Mouse (Mus musculus) limb, embryonic 14.5 days (tissue): ENCODE measurements around the gene Prkca. TPM values are rescaled to one million over a fixed set of nuclear protein-coding genes. Genes with fewer than 3 reads are reported as not detected.

Source experiments
- ATAC-seq: fragments of 200-750 bp; cut with Nextera tagmentation; 2 replicates; pipeline ENCODE4 v1.8.0; 2017; ENCODE audit warnings: low read depth, moderate number of reproducible peaks, moderate TSS enrichment; ENCODE audit not compliant: low FRiP score
- DNase-seq: peaks from one replicate; pipeline ENCODE4 v3.0.0-alpha.2; 2015; ENCODE audit warnings: low spot score
- H3K27ac ChIP-seq: fragments of 300-500 bp; sonication (generic); replicated peaks from 2 replicates; pipeline ENCODE4 v1.5.1; 2014; ENCODE audit warnings: low read depth, mild to moderate bottlenecking, low read length, moderate library complexity, mixed read lengths
- H3K27me3 ChIP-seq: fragments of 300-500 bp; sonication (generic); 2 replicates; pipeline ENCODE4 v1.6.1; 2014; ENCODE audit warnings: low read length, mixed read lengths; ENCODE audit not compliant: control insufficient read depth, insufficient read depth
- H3K36me3 ChIP-seq: fragments of 300-500 bp; sonication (generic); 2 replicates; pipeline ENCODE4 v1.6.1; 2014; ENCODE audit warnings: mild to moderate bottlenecking, low read length, moderate library complexity, mixed read lengths; ENCODE audit not compliant: control insufficient read depth, insufficient read depth
- H3K4me1 ChIP-seq: fragments of 300-500 bp; sonication (generic); 2 replicates; pipeline ENCODE4 v1.6.1; 2014; ENCODE audit warnings: antibody characterized with exemption, low read length, mixed read lengths; ENCODE audit not compliant: control insufficient read depth, insufficient read depth
- H3K4me2 ChIP-seq: fragments of 300-500 bp; sonication (generic); replicated peaks from 2 replicates; pipeline ENCODE4 v1.6.1; 2014; ENCODE audit warnings: low read depth, mild to moderate bottlenecking, low read length, moderate library complexity; ENCODE audit not compliant: severe bottlenecking
- H3K4me3 ChIP-seq: fragments of 300-500 bp; sonication (generic); replicated peaks from 2 replicates; pipeline ENCODE4 v1.5.1; 2014; ENCODE audit warnings: low read length
- H3K9ac ChIP-seq: fragments of 300-500 bp; sonication (generic); 2 replicates; pipeline ENCODE4 v1.6.1; 2014; ENCODE audit warnings: mild to moderate bottlenecking, low read depth, low read length, moderate library complexity; ENCODE audit not compliant: severe bottlenecking
- H3K9me3 ChIP-seq: fragments of 300-500 bp; sonication (generic); 2 replicates; pipeline ENCODE4 v1.6.1; 2016; ENCODE audit warnings: low read length; ENCODE audit not compliant: control insufficient read depth
- POLR2A ChIP-seq: fragments of 200-500 bp; IDR thresholded peaks from 2 replicates; pipeline ENCODE4 v1.8.0; 2012; ENCODE audit warnings: inconsistent platforms, mild to moderate bottlenecking, moderate library complexity, borderline replicate concordance; ENCODE audit not compliant: insufficient read depth, insufficient read length; ENCODE audit errors: extremely low read depth
- WGBS: fragments of 180-500 bp; shearing (Covaris S2); extraction: QIAGEN DNeasy Blood & Tissue Kit; methylation state at CpG from one replicate; pipeline ENCODE4 v1.1.7; 2014; 5-methylcytosine and 5-hydroxymethylcytosine counted together
- polyA plus RNA-seq, 2 experiments: library from polyadenylated mRNA; depleted of rRNA in 1 of 2; stranded (reverse) in 1 of 2; unstranded in 1 of 2; fragments of >200 nt; fragmentation: Nextera tagmentation in 1 of 2; extraction: Ambion mirVana in 1 of 2; gene quantifications; 2 replicates each; pipeline versions ENCODE4 v1.2.1 to v1.2.3; 2012 to 2014

The Prkca gene
- polyA plus RNA-seq, 2 experiments = 9.0 to 16.3 TPM

- no peak for TF ChIP-seq POLR2A
- no peak overlapping the region for H3K4me3 ChIP-seq
- no peak for ATAC-seq
- no peak overlapping the region for H3K4me2 ChIP-seq
- no peak overlapping the region for H3K27ac ChIP-seq
- no peaks in the 10 kb centered on the region for H3K9me3 ChIP-seq
- no peak overlapping the region for H3K9ac ChIP-seq
- no peak for DNase-seq
- no peaks in the 10 kb centered on the region for H3K4me1 ChIP-seq
- 65% methylated on average over 7 of the region's 7 CpGs for WGBS
- H3K36me3 ChIP-seq = no peaks in the 10 kb centered on the region
- H3K27me3 ChIP-seq = no peaks in the 10 kb centered on the region
Observed at GRCm38 (mm10) chr11:107931721-107932120, 412.0 kb downstream of the Prkca start.

- Histone ChIP-seq H3K4me1 (no peaks in the 10 kb centered on the region), H3K27me3 (no peaks in the 10 kb centered on the region), H3K36me3 (no peaks in the 10 kb centered on the region), H3K9ac (no peak overlapping the region), H3K27ac (no peak overlapping the region), H3K4me3 (no peak overlapping the region), H3K9me3 (no peaks in the 10 kb centered on the region), H3K4me2 (no peak overlapping the region)
- 75% methylated on average over 11 of the region's 11 CpGs for WGBS
- DNase-seq (no peak), ATAC-seq (no peak)
- no peak for TF ChIP-seq POLR2A
Observed at GRCm38 (mm10) chr11:107931288-107931687, 412.4 kb downstream of the Prkca start.

- Histone ChIP-seq H3K4me2 (no peak overlapping the region), H3K36me3 (no peaks in the 10 kb centered on the region), H3K4me3 (no peak overlapping the region), H3K4me1 (no peaks in the 10 kb centered on the region), H3K27ac (no peak overlapping the region), H3K9me3 (no peaks in the 10 kb centered on the region), H3K27me3 (no peaks in the 10 kb centered on the region), H3K9ac (no peak overlapping the region)
- WGBS = 49% methylated on average over 3 of the region's 3 CpGs
- no peak for TF ChIP-seq POLR2A
- ATAC-seq (no peak), DNase-seq (no peak)
Observed at GRCm38 (mm10) chr11:107929712-107930111, 414.0 kb downstream of the Prkca start.

- Histone ChIP-seq H3K4me3 (no peak overlapping the region), H3K4me2 (no peak overlapping the region), H3K4me1 (no peaks in the 10 kb centered on the region), H3K9me3 (no peaks in the 10 kb centered on the region), H3K27me3 (no peaks in the 10 kb centered on the region), H3K36me3 (no peaks in the 10 kb centered on the region), H3K9ac (no peak overlapping the region), H3K27ac (no peak overlapping the region)
- TF ChIP-seq POLR2A = no peak
- ATAC-seq (no peak), DNase-seq (peak; percentile 79)
- WGBS = 41% methylated on average over 16 of the region's 16 CpGs
Observed at GRCm38 (mm10) chr11:107919852-107920508, 423.7 kb downstream of the Prkca start.

- H3K4me3 ChIP-seq = no peak overlapping the region
- TF ChIP-seq POLR2A = no peak
- no peaks in the 10 kb centered on the region for H3K4me1 ChIP-seq
- ATAC-seq (no peak), DNase-seq (no peak)
- peaks cover 16% of the 10 kb centered on the region for H3K27me3 ChIP-seq
- no peak overlapping the region for H3K9ac ChIP-seq
- H3K9me3 ChIP-seq = no peaks in the 10 kb centered on the region
- H3K36me3 ChIP-seq = no peaks in the 10 kb centered on the region
- H3K4me2 ChIP-seq = no peak overlapping the region
- no peak overlapping the region for H3K27ac ChIP-seq
- 60% methylated on average over 9 of the region's 9 CpGs for WGBS
Observed at GRCm38 (mm10) chr11:107917721-107918235, 425.9 kb downstream of the Prkca start.
